Mouse (Mus musculus): ENCODE measurements around the gene B4galt2. TPM values are rescaled to one million over a fixed set of nuclear protein-coding genes. Genes with fewer than 3 reads are reported as not detected.
A peak's percentile ranks its signal among the peaks of the same experiment; 100 is the strongest.

The B4galt2 gene
- polyA plus RNA-seq, 1 experiment from 2014 or later = 30.3 TPM

- Histone ChIP-seq H3K27ac (ENCODE audit: low read length) (no peak overlapping the region), H3K27me3 (ENCODE audit: control insufficient read depth, insufficient read depth, low read length) (no peaks in the 10 kb centered on the region), H3K9me3 (ENCODE audit: control insufficient read depth, low read depth, low read length) (no peaks in the 10 kb centered on the region), H3K36me3 (ENCODE audit: control insufficient read depth, insufficient read depth, low read length) (peaks cover 19% of the 10 kb centered on the region; the same call in 1 of the 2 replicates), H3K9ac (replicated peaks; ENCODE audit: low read depth, low read length) (peak overlapping the region; percentile 72), H3K4me2 (replicated peaks; ENCODE audit: low read depth, low read length) (peak overlapping the region; percentile 96), H3K4me1 (ENCODE audit: control insufficient read depth, insufficient read depth, low read length) (peaks cover 15% of the 10 kb centered on the region), H3K4me3 (ENCODE audit: low read depth, low read length) (peak overlapping the region; percentile 76)
- ATAC-seq (ENCODE audit: insufficient number of reproducible peaks, insufficient read depth, low FRiP score, low read depth) = no peak
- whole genome bisulfite sequencing = 19% methylated on average over 8 of the region's 8 CpGs
Observed at GRCm38 (mm10) chr4:117914031-117914430, 30.7 kb upstream of the B4galt2 start.

- H3K4me3 ChIP-seq (ENCODE audit: low read depth, low read length) = peak overlapping the region; percentile 76
- H3K27me3 ChIP-seq (ENCODE audit: control insufficient read depth, insufficient read depth, low read length) = no peaks in the 10 kb centered on the region
- no peak overlapping the region for H3K9ac ChIP-seq (replicated peaks; ENCODE audit: low read depth, low read length)
- H3K4me2 ChIP-seq (replicated peaks; ENCODE audit: low read depth, low read length) = peak overlapping the region; percentile 96
- H3K4me1 ChIP-seq (ENCODE audit: control insufficient read depth, insufficient read depth, low read length) = peaks cover 15% of the 10 kb centered on the region
- H3K9me3 ChIP-seq (ENCODE audit: control insufficient read depth, low read depth, low read length) = no peaks in the 10 kb centered on the region
- 42% methylated on average over 3 of the region's 3 CpGs for WGBS
- ATAC-seq (ENCODE audit: insufficient number of reproducible peaks, insufficient read depth, low FRiP score, low read depth) = no peak
- no peak overlapping the region for H3K27ac ChIP-seq (ENCODE audit: low read length)
- peaks cover 19% of the 10 kb centered on the region; the same call in 1 of the 2 replicates for H3K36me3 ChIP-seq (ENCODE audit: control insufficient read depth, insufficient read depth, low read length)
Observed at GRCm38 (mm10) chr4:117913421-117913820, 30.1 kb upstream of the B4galt2 start.

- Histone ChIP-seq H3K4me2 (replicated peaks; ENCODE audit: low read depth, low read length) (peak overlapping the region; percentile 96), H3K36me3 (ENCODE audit: control insufficient read depth, insufficient read depth, low read length) (peaks cover 22% of the 10 kb centered on the region; the same call in 1 of the 2 replicates), H3K9ac (replicated peaks; ENCODE audit: low read depth, low read length) (no peak overlapping the region), H3K4me1 (ENCODE audit: control insufficient read depth, insufficient read depth, low read length) (peaks cover 15% of the 10 kb centered on the region), H3K27ac (ENCODE audit: low read length) (no peak overlapping the region), H3K4me3 (ENCODE audit: low read depth, low read length) (0 out of 2 replicates have a peak overlapping the region, but pooled peaks have one; percentile 76), H3K27me3 (ENCODE audit: control insufficient read depth, insufficient read depth, low read length) (no peaks in the 10 kb centered on the region), H3K9me3 (ENCODE audit: control insufficient read depth, low read depth, low read length) (no peaks in the 10 kb centered on the region)
- ATAC-seq (ENCODE audit: insufficient number of reproducible peaks, insufficient read depth, low FRiP score, low read depth) = no peak
- WGBS = 52% methylated on average over 7 of the region's 7 CpGs
Observed at GRCm38 (mm10) chr4:117912685-117913273, 29.5 kb upstream of the B4galt2 start.

- Histone ChIP-seq H3K27me3 (ENCODE audit: control insufficient read depth, insufficient read depth, low read length) (no peaks in the 10 kb centered on the region), H3K4me1 (ENCODE audit: control insufficient read depth, insufficient read depth, low read length) (peaks cover 15% of the 10 kb centered on the region), H3K27ac (ENCODE audit: low read length) (no peak overlapping the region), H3K4me2 (replicated peaks; ENCODE audit: low read depth, low read length) (no peak overlapping the region), H3K9me3 (ENCODE audit: control insufficient read depth, low read depth, low read length) (no peaks in the 10 kb centered on the region), H3K4me3 (ENCODE audit: low read depth, low read length) (no peak overlapping the region), H3K9ac (replicated peaks; ENCODE audit: low read depth, low read length) (no peak overlapping the region), H3K36me3 (ENCODE audit: control insufficient read depth, insufficient read depth, low read length) (peaks cover 22% of the 10 kb centered on the region; the same call in 1 of the 2 replicates)
- 89% methylated on average over 13 of the region's 13 CpGs for WGBS
- no peak for ATAC-seq (ENCODE audit: insufficient number of reproducible peaks, insufficient read depth, low FRiP score, low read depth)
Observed at GRCm38 (mm10) chr4:117912131-117912561, 28.9 kb upstream of the B4galt2 start.

GRCm38 (mm10) chr4:117908834-117909453 lies 25.7 kb upstream of the B4galt2 start:
- H3K36me3 ChIP-seq (ENCODE audit: control insufficient read depth, insufficient read depth, low read length) = peaks cover 30% of the 10 kb centered on the region; the same call in 1 of the 2 replicates
- no peaks in the 10 kb centered on the region for H3K9me3 ChIP-seq (ENCODE audit: control insufficient read depth, low read depth, low read length)
- ATAC-seq (ENCODE audit: insufficient number of reproducible peaks, insufficient read depth, low FRiP score, low read depth) = no peak
- H3K4me2 ChIP-seq (replicated peaks; ENCODE audit: low read depth, low read length) = no peak overlapping the region
- H3K9ac ChIP-seq (replicated peaks; ENCODE audit: low read depth, low read length) = no peak overlapping the region
- H3K4me3 ChIP-seq (ENCODE audit: low read depth, low read length) = no peak overlapping the region
- 72% methylated on average over 8 of the region's 8 CpGs for WGBS
- H3K27me3 ChIP-seq (ENCODE audit: control insufficient read depth, insufficient read depth, low read length) = no peaks in the 10 kb centered on the region
- H3K27ac ChIP-seq (ENCODE audit: low read length) = no peak overlapping the region
- H3K4me1 ChIP-seq (ENCODE audit: control insufficient read depth, insufficient read depth, low read length) = peaks cover 11% of the 10 kb centered on the region

GRCm38 (mm10) chr4:117906196-117906595 lies 22.9 kb upstream of the B4galt2 start:
- no peak overlapping the region for H3K4me3 ChIP-seq (ENCODE audit: low read depth, low read length)
- H3K4me2 ChIP-seq (replicated peaks; ENCODE audit: low read depth, low read length) = no peak overlapping the region
- peaks cover 41% of the 10 kb centered on the region for H3K36me3 ChIP-seq (ENCODE audit: control insufficient read depth, insufficient read depth, low read length)
- no peak overlapping the region for H3K27ac ChIP-seq (ENCODE audit: low read length)
- H3K9ac ChIP-seq (replicated peaks; ENCODE audit: low read depth, low read length) = no peak overlapping the region
- 82% methylated on average over 3 of the region's 3 CpGs for WGBS
- no peak for ATAC-seq (ENCODE audit: insufficient number of reproducible peaks, insufficient read depth, low FRiP score, low read depth)
- no peaks in the 10 kb centered on the region for H3K4me1 ChIP-seq (ENCODE audit: control insufficient read depth, insufficient read depth, low read length)
- H3K27me3 ChIP-seq (ENCODE audit: control insufficient read depth, insufficient read depth, low read length) = no peaks in the 10 kb centered on the region
- H3K9me3 ChIP-seq (ENCODE audit: control insufficient read depth, low read depth, low read length) = no peaks in the 10 kb centered on the region

GRCm38 (mm10) chr4:117904761-117905160 lies 21.5 kb upstream of the B4galt2 start:
- no peak overlapping the region for H3K4me2 ChIP-seq (replicated peaks; ENCODE audit: low read depth, low read length)
- peaks cover 49% of the 10 kb centered on the region for H3K36me3 ChIP-seq (ENCODE audit: control insufficient read depth, insufficient read depth, low read length)
- WGBS = 91% methylated on average over 8 of the region's 8 CpGs
- H3K9ac ChIP-seq (replicated peaks; ENCODE audit: low read depth, low read length) = no peak overlapping the region
- H3K9me3 ChIP-seq (ENCODE audit: control insufficient read depth, low read depth, low read length) = no peaks in the 10 kb centered on the region
- no peaks in the 10 kb centered on the region for H3K4me1 ChIP-seq (ENCODE audit: control insufficient read depth, insufficient read depth, low read length)
- no peak overlapping the region for H3K27ac ChIP-seq (ENCODE audit: low read length)
- H3K4me3 ChIP-seq (ENCODE audit: low read depth, low read length) = no peak overlapping the region
- no peak for ATAC-seq (ENCODE audit: insufficient number of reproducible peaks, insufficient read depth, low FRiP score, low read depth)
- H3K27me3 ChIP-seq (ENCODE audit: control insufficient read depth, insufficient read depth, low read length) = no peaks in the 10 kb centered on the region

- Histone ChIP-seq H3K9me3 (ENCODE audit: control insufficient read depth, low read depth, low read length) (no peaks in the 10 kb centered on the region), H3K4me2 (replicated peaks; ENCODE audit: low read depth, low read length) (no peak overlapping the region), H3K4me1 (ENCODE audit: control insufficient read depth, insufficient read depth, low read length) (no peaks in the 10 kb centered on the region), H3K4me3 (ENCODE audit: low read depth, low read length) (no peak overlapping the region), H3K9ac (replicated peaks; ENCODE audit: low read depth, low read length) (no peak overlapping the region), H3K36me3 (ENCODE audit: control insufficient read depth, insufficient read depth, low read length) (peaks cover 55% of the 10 kb centered on the region), H3K27me3 (ENCODE audit: control insufficient read depth, insufficient read depth, low read length) (no peaks in the 10 kb centered on the region), H3K27ac (ENCODE audit: low read length) (no peak overlapping the region)
- WGBS = 86% methylated on average over 10 of the region's 10 CpGs
- no peak for ATAC-seq (ENCODE audit: insufficient number of reproducible peaks, insufficient read depth, low FRiP score, low read depth)
Observed at GRCm38 (mm10) chr4:117904094-117904493, 20.8 kb upstream of the B4galt2 start.

Measured in stomach, embryonic 14.5 days (tissue).